Mouse (Mus musculus): ENCODE measurements at regions not wholly inside any gene's neighbourhood (a gene's known extent, or its start where the extent isn't known, plus 50 kb on each side); places are given as distances from the start of the nearest gene placed in this dataset.

- TF ChIP-seq FLI1 (IDR thresholded peaks at IDR 0.05; ENCODE audit: low read length), result no peak
- no peak for TF ChIP-seq GATA1 (IDR thresholded peaks at IDR 0.05; ENCODE audit: borderline replicate concordance, low read length)
These were observed 589.9 kb upstream of the Hs6st1 start for GRCm38 (mm10) chr1:35478262-35478661.

All from megakaryocyte, embryonic 14.5 days (primary cell).